Mouse (Mus musculus) erythroblast, embryonic 14.5 days (primary cell): ENCODE measurements around the gene Actn4.
"Not testable (repeated sequence)": the region's sequence is repeated elsewhere in the genome, so short reads cannot be mapped to it uniquely, and the experiment has no call there.

Experiments used
- GATA1 ChIP-seq: IDR thresholded peaks from 2 replicates; pipeline ENCODE4 v1.6.1; 2012; ENCODE audit warnings: low read length, inconsistent platforms, mixed read lengths
- TAL1 ChIP-seq: IDR thresholded peaks from 3 replicates; pipeline ENCODE4 v1.6.1; 2012; ENCODE audit warnings: low read length, inconsistent platforms, mixed read lengths

GRCm38 (mm10) chr7:28968120-28968519 lies 6.0 kb upstream of the Actn4 start:
- TF ChIP-seq TAL1, GATA1: not testable (repeated sequence)
